Mouse (Mus musculus) testis, postnatal 10 days (tissue): ENCODE measurements around the gene Madd.
A peak's percentile ranks its signal among the peaks of the same experiment; 100 is the strongest.

ENCODE experiments used
- DNase-seq: peaks from one replicate; pipeline ENCODE4 v3.0.0; 2021; ENCODE audit warnings: low spot score

The Madd gene

GRCm38 (mm10) chr2:91096524-91096923, 87.1 kb downstream of the Madd start:
- no peak for DNase-seq

GRCm38 (mm10) chr2:91090827-91091226, 92.8 kb downstream of the Madd start:
- no peak for DNase-seq

- DNase-seq: peak; percentile 72
These were observed 93.4 kb downstream of the Madd start for GRCm38 (mm10) chr2:91090208-91090607.

GRCm38 (mm10) chr2:91088987-91089386, 94.7 kb downstream of the Madd start:
- no peak for DNase-seq

GRCm38 (mm10) chr2:91087453-91087852, 96.2 kb downstream of the Madd start:
- DNase-seq: no peak
